Mouse (Mus musculus): ENCODE data around the gene Prdm16. TPM values are rescaled to one million over a fixed set of nuclear protein-coding genes. Genes with fewer than 3 reads are reported as not detected.
A peak's percentile ranks its signal among the peaks of the same experiment; 100 is the strongest.

The Prdm16 gene
- polyA plus RNA-seq, 1 experiment from 2014 or later, result 23.2 TPM

GRCm38 (mm10) chr4:154335761-154336160, 300.9 kb downstream of the Prdm16 start, which contains the start of gene B230104I21Rik:
TSS of gene B230104I21Rik (plus strand) at chr4:154336127.
- Histone ChIP-seq H3K4me2 (ENCODE audit: low read depth, low read length) (peak within 1 kb of the TSS; percentile 43; the same call in 1 of the 2 replicates), H3K27me3 (ENCODE audit: control insufficient read depth, insufficient read depth, low read length) (no peaks in the 10 kb centered on the region), H3K9me3 (replicated peaks; ENCODE audit: control insufficient read depth, low read length) (no peaks in the 10 kb centered on the region), H3K9ac (ENCODE audit: low read length) (peak within 1 kb of the TSS; percentile 4; the same call in 1 of the 2 replicates), H3K4me1 (ENCODE audit: control insufficient read depth, insufficient read depth, low read length) (0 out of 2 replicates have a peak, but pooled peaks cover 4% of the 10 kb centered on the region), H3K36me3 (ENCODE audit: control insufficient read depth, insufficient read depth, low read length) (no peaks in the 10 kb centered on the region), H3K27ac (ENCODE audit: low read length) (peak within 1 kb of the TSS; percentile 20; the same call in 1 of the 2 replicates), H3K4me3 (replicated peaks; ENCODE audit: low read length) (peak within 1 kb of the TSS; percentile 30)
- WGBS, result 72% methylated on average over 12 of the region's 12 CpGs
- no peak for ATAC-seq (ENCODE audit: insufficient read depth, low FRiP score)

GRCm38 (mm10) chr4:154334699-154335402, 301.8 kb downstream of the Prdm16 start:
- peak; percentile 22; the same call in 1 of the 2 replicates for ATAC-seq (ENCODE audit: insufficient read depth, low FRiP score)
- no peaks in the 10 kb centered on the region for H3K9me3 ChIP-seq (replicated peaks; ENCODE audit: control insufficient read depth, low read length)
- no peaks in the 10 kb centered on the region for H3K36me3 ChIP-seq (ENCODE audit: control insufficient read depth, insufficient read depth, low read length)
- 48% methylated on average over 48 of the region's 48 CpGs for WGBS
- peak overlapping the region; percentile 30 for H3K4me3 ChIP-seq (replicated peaks; ENCODE audit: low read length)
- H3K4me2 ChIP-seq (ENCODE audit: low read depth, low read length), result peak overlapping the region; percentile 43; the same call in 1 of the 2 replicates
- peak overlapping the region; percentile 58 for H3K9ac ChIP-seq (ENCODE audit: low read length)
- H3K27ac ChIP-seq (ENCODE audit: low read length), result no peak overlapping the region
- H3K4me1 ChIP-seq (ENCODE audit: control insufficient read depth, insufficient read depth, low read length), result 0 out of 2 replicates have a peak, but pooled peaks cover 4% of the 10 kb centered on the region
- no peaks in the 10 kb centered on the region for H3K27me3 ChIP-seq (ENCODE audit: control insufficient read depth, insufficient read depth, low read length)

DNA sequence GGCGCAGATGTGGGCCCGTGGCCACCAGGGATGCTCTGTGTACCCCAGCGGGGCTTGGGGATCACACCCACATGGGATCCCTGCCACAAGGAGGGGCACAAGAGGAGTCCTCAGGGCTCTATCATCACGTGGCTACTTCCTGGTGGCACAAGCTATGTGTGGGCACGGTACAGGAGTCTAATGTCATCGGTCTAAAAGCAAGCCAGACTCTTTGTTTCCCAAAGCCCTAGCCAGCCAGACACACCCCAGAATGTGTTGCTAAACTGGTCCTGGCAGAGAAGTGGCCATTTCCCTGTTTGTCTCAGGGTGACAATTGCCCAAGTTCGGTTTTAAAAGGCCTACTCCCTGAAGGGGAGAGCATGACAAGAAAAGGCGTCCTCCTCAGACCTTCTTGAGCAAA, 303.4 kb downstream of the Prdm16 start:
- H3K27ac ChIP-seq (ENCODE audit: low read length), result no peak overlapping the region
- H3K4me2 ChIP-seq (ENCODE audit: low read depth, low read length), result no peak overlapping the region
- H3K27me3 ChIP-seq (ENCODE audit: control insufficient read depth, insufficient read depth, low read length), result no peaks in the 10 kb centered on the region
- peaks cover 8% of the 10 kb centered on the region for H3K4me1 ChIP-seq (ENCODE audit: control insufficient read depth, insufficient read depth, low read length)
- no peak for ATAC-seq (ENCODE audit: insufficient read depth, low FRiP score)
- H3K9ac ChIP-seq (ENCODE audit: low read length), result no peak overlapping the region
- H3K9me3 ChIP-seq (replicated peaks; ENCODE audit: control insufficient read depth, low read length), result no peaks in the 10 kb centered on the region
- no peaks in the 10 kb centered on the region for H3K36me3 ChIP-seq (ENCODE audit: control insufficient read depth, insufficient read depth, low read length)
- WGBS, result 59% methylated on average over 8 of the region's 8 CpGs
- H3K4me3 ChIP-seq (replicated peaks; ENCODE audit: low read length), result no peak overlapping the region

- Histone ChIP-seq H3K27ac (ENCODE audit: low read length) (no peak overlapping the region), H3K4me1 (ENCODE audit: control insufficient read depth, insufficient read depth, low read length) (peaks cover 8% of the 10 kb centered on the region), H3K27me3 (ENCODE audit: control insufficient read depth, insufficient read depth, low read length) (no peaks in the 10 kb centered on the region; the same call in 1 of the 2 replicates), H3K9ac (ENCODE audit: low read length) (0 out of 2 replicates have a peak overlapping the region, but pooled peaks have one; percentile 4), H3K4me2 (ENCODE audit: low read depth, low read length) (no peak overlapping the region), H3K36me3 (ENCODE audit: control insufficient read depth, insufficient read depth, low read length) (no peaks in the 10 kb centered on the region), H3K9me3 (replicated peaks; ENCODE audit: control insufficient read depth, low read length) (no peaks in the 10 kb centered on the region), H3K4me3 (replicated peaks; ENCODE audit: low read length) (no peak overlapping the region)
- no peak for ATAC-seq (ENCODE audit: insufficient read depth, low FRiP score)
- 39% methylated on average over 12 of the region's 12 CpGs for WGBS
Observed at GRCm38 (mm10) chr4:154331271-154331670, 305.4 kb downstream of the Prdm16 start.

DNA sequence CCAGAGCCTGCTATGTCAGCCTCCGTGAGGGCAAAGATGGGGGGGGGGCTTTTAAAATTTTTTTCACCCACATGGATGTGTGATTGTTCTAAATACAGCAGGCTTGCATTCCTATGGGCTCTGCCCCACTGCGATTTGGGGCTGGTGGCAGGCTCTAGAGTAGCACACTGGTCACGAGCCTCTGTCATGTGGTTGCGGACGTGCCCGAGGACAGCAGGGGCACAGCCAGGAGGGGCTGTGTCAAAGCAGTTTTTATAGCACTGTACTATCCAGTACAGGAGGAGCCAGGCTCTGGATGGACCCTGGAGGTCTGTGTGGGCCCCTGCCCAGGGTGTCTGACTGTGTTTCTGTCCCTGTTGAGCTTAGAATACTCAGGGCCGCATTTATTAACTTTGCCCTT, 306.7 kb downstream of the Prdm16 start:
- Histone ChIP-seq H3K27ac (ENCODE audit: low read length) (no peak overlapping the region), H3K4me2 (ENCODE audit: low read depth, low read length) (no peak overlapping the region), H3K36me3 (ENCODE audit: control insufficient read depth, insufficient read depth, low read length) (no peaks in the 10 kb centered on the region), H3K4me3 (replicated peaks; ENCODE audit: low read length) (no peak overlapping the region), H3K27me3 (ENCODE audit: control insufficient read depth, insufficient read depth, low read length) (no peaks in the 10 kb centered on the region; the same call in 1 of the 2 replicates), H3K4me1 (ENCODE audit: control insufficient read depth, insufficient read depth, low read length) (peaks cover 8% of the 10 kb centered on the region), H3K9me3 (replicated peaks; ENCODE audit: control insufficient read depth, low read length) (no peaks in the 10 kb centered on the region), H3K9ac (ENCODE audit: low read length) (no peak overlapping the region; the same call in 1 of the 2 replicates)
- WGBS, result 89% methylated on average over 7 of the region's 7 CpGs
- ATAC-seq (ENCODE audit: insufficient read depth, low FRiP score), result no peak

- Histone ChIP-seq H3K9ac (ENCODE audit: low read length) (no peak overlapping the region), H3K27ac (ENCODE audit: low read length) (no peak overlapping the region), H3K9me3 (replicated peaks; ENCODE audit: control insufficient read depth, low read length) (no peaks in the 10 kb centered on the region), H3K36me3 (ENCODE audit: control insufficient read depth, insufficient read depth, low read length) (no peaks in the 10 kb centered on the region), H3K4me3 (replicated peaks; ENCODE audit: low read length) (no peak overlapping the region), H3K4me1 (ENCODE audit: control insufficient read depth, insufficient read depth, low read length) (peaks cover 8% of the 10 kb centered on the region), H3K27me3 (ENCODE audit: control insufficient read depth, insufficient read depth, low read length) (no peaks in the 10 kb centered on the region; the same call in 1 of the 2 replicates), H3K4me2 (ENCODE audit: low read depth, low read length) (no peak overlapping the region)
- peak; percentile 51; the same call in 1 of the 2 replicates for ATAC-seq (ENCODE audit: insufficient read depth, low FRiP score)
- WGBS, result 5% methylated on average over 6 of the region's 6 CpGs
Observed at GRCm38 (mm10) chr4:154328836-154329235, 307.8 kb downstream of the Prdm16 start.

- Histone ChIP-seq H3K4me3 (replicated peaks; ENCODE audit: low read length) (no peak overlapping the region), H3K9me3 (replicated peaks; ENCODE audit: control insufficient read depth, low read length) (no peaks in the 10 kb centered on the region), H3K9ac (ENCODE audit: low read length) (no peak overlapping the region), H3K36me3 (ENCODE audit: control insufficient read depth, insufficient read depth, low read length) (peaks cover 2% of the 10 kb centered on the region; the same call in 1 of the 2 replicates), H3K27ac (ENCODE audit: low read length) (no peak overlapping the region), H3K4me2 (ENCODE audit: low read depth, low read length) (no peak overlapping the region), H3K27me3 (ENCODE audit: control insufficient read depth, insufficient read depth, low read length) (no peaks in the 10 kb centered on the region; the same call in 1 of the 2 replicates), H3K4me1 (ENCODE audit: control insufficient read depth, insufficient read depth, low read length) (peaks cover 6% of the 10 kb centered on the region)
- WGBS, result 3% methylated on average over 19 of the region's 20 CpGs
- ATAC-seq (ENCODE audit: insufficient read depth, low FRiP score), result 0 out of 2 replicates have a peak, but pooled peaks have one; percentile 5
Observed at GRCm38 (mm10) chr4:154328431-154328830, 308.2 kb downstream of the Prdm16 start.

DNA sequence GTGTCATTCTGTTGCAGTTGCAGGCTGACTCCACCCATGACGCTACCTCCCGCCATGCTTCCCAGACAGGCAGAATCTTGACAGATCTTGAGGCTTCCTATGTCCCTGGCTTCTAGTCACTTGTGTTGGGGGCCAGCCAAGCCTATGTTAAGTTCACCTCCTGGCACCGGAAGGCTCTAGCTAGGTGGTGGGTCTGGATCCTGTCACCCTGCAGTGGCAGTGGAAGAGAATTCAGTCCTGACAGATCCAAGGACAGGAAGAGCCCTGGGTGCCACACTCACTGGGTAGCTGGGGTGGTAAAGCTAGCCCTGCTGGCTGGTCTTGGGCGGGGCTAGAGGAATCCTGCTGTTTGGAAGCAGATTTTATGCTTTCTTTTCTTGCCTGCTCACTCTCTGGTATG, 311.3 kb downstream of the Prdm16 start:
- ATAC-seq (ENCODE audit: insufficient read depth, low FRiP score), result no peak
- H3K36me3 ChIP-seq (ENCODE audit: control insufficient read depth, insufficient read depth, low read length), result peaks cover 2% of the 10 kb centered on the region; the same call in 1 of the 2 replicates
- no peaks in the 10 kb centered on the region; the same call in 1 of the 2 replicates for H3K27me3 ChIP-seq (ENCODE audit: control insufficient read depth, insufficient read depth, low read length)
- no peak overlapping the region for H3K4me3 ChIP-seq (replicated peaks; ENCODE audit: low read length)
- H3K9ac ChIP-seq (ENCODE audit: low read length), result no peak overlapping the region
- H3K4me1 ChIP-seq (ENCODE audit: control insufficient read depth, insufficient read depth, low read length), result peaks cover 4% of the 10 kb centered on the region
- H3K27ac ChIP-seq (ENCODE audit: low read length), result no peak overlapping the region
- no peak overlapping the region for H3K4me2 ChIP-seq (ENCODE audit: low read depth, low read length)
- no peaks in the 10 kb centered on the region for H3K9me3 ChIP-seq (replicated peaks; ENCODE audit: control insufficient read depth, low read length)
- 62% methylated on average over 4 of the region's 4 CpGs for WGBS

- ATAC-seq (ENCODE audit: insufficient read depth, low FRiP score), result no peak
- WGBS, result 75% methylated on average over 11 of the region's 11 CpGs
- Histone ChIP-seq H3K9ac (ENCODE audit: low read length) (no peak overlapping the region), H3K36me3 (ENCODE audit: control insufficient read depth, insufficient read depth, low read length) (no peaks in the 10 kb centered on the region), H3K27ac (ENCODE audit: low read length) (no peak overlapping the region), H3K4me2 (ENCODE audit: low read depth, low read length) (no peak overlapping the region), H3K9me3 (replicated peaks; ENCODE audit: control insufficient read depth, low read length) (no peaks in the 10 kb centered on the region), H3K27me3 (ENCODE audit: control insufficient read depth, insufficient read depth, low read length) (no peaks in the 10 kb centered on the region), H3K4me3 (replicated peaks; ENCODE audit: low read length) (no peak overlapping the region), H3K4me1 (ENCODE audit: control insufficient read depth, insufficient read depth, low read length) (0 out of 2 replicates have a peak, but pooled peaks cover 4% of the 10 kb centered on the region)
Observed at GRCm38 (mm10) chr4:154313622-154313967, 323.1 kb downstream of the Prdm16 start.
